Mouse (Mus musculus) skeletal muscle tissue, adult 2 months (tissue): ENCODE measurements around the gene Vav3.
"Not testable (repeated sequence)": the region's sequence is repeated elsewhere in the genome, so short reads cannot be mapped to it uniquely, and the experiment has no call there.

Source experiments
- DNase-seq: peaks from one replicate; pipeline ENCODE4 v3.0.0-alpha.2; 2012; ENCODE audit warnings: low read depth, low spot score

Gene Vav3

DNA sequence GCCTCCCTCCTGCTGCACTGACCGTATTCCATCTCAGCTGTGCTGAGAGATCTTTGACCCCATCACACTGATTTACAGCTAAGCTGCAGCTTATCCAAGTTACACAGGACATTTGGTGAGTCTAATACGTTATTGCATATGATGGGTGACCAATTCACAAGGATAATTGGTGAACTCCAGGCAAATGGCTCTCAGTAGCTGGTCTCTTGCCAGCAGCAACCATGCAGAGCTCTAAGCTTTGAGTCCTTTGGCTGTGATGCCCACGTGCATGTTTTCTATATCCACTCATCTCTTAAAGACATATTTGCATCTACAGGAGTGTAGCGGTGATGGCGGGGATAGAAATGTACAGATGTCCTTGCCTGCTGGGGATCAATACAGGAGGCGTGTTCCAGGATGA is 99.5 kb downstream of the Vav3 start:
- DNase-seq = no peak

GRCm38 (mm10) chr3:109444077-109444476 is 103.6 kb downstream of the Vav3 start:
- no peak for DNase-seq

DNA sequence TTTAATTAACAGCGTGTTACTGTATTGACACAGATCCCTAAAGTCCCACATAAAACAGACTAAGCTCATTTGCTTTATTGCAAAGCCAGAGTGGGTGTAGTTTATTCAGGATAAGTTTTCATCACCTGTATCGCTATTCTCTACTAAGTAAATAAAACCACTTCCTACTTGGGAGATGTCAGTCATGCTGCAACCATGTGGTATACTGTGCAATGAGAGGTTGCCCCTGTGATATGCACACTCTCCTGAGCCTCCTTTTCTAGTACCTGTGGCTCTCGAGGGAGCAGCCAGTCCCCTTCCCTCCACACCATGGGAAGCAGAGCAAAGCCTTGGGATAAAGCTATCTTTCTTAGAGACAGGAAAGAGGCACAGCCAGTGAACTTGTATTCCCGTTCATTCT is 106.5 kb downstream of the Vav3 start:
- DNase-seq = no peak

DNA sequence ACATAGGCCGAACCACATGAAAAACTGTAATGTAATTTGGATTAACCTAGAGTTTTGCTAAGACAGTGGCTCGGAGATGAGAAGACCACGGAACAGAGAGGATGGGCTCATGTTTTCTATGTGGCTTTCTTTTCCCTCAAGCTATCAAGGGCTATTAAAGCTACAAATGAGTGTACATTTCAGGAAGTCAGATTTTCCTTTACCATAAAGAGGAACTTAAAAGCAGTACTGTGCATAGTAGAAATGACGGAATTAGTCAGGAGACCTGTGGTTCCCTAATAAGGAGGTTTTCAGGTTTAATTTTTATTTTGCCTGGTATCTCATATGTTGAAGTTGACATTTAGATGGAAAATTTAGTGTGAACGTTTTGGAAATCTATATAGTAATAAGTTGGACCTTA is 107.8 kb downstream of the Vav3 start:
- DNase-seq = not testable (repeated sequence)

GRCm38 (mm10) chr3:109451966-109452365 is 111.5 kb downstream of the Vav3 start:
- no peak for DNase-seq

GRCm38 (mm10) chr3:109454633-109455032 is 114.2 kb downstream of the Vav3 start:
- no peak for DNase-seq

GRCm38 (mm10) chr3:109456340-109456739 is 115.9 kb downstream of the Vav3 start:
- DNase-seq = no peak

GRCm38 (mm10) chr3:109463684-109464083 is 123.2 kb downstream of the Vav3 start:
- DNase-seq = no peak

GRCm38 (mm10) chr3:109464600-109464999 is 124.1 kb downstream of the Vav3 start:
- no peak for DNase-seq

- no peak for DNase-seq
Observed at GRCm38 (mm10) chr3:109466541-109466940, 126.1 kb downstream of the Vav3 start.

GRCm38 (mm10) chr3:109467288-109467687 is 126.8 kb downstream of the Vav3 start:
- DNase-seq = no peak

DNA sequence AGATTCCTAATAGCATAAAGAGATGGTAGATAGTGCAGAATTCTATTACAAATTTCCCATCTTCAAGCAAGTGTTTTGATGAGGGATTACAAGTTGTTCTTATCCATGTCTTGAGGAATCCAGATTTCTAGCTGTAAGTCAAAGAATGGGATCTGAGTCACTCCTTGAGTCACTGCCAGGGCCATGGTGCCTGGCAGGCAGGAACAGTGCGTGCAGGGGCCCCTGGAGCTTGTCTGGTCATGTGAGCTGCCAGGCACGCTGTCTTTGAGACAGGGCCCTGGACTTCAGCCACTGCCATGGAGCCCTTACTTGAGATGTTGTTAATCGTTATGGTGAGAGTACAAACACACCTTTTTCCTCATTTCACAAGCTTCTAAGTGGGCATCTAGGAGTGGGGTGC is 129.0 kb downstream of the Vav3 start:
- no peak for DNase-seq

DNA sequence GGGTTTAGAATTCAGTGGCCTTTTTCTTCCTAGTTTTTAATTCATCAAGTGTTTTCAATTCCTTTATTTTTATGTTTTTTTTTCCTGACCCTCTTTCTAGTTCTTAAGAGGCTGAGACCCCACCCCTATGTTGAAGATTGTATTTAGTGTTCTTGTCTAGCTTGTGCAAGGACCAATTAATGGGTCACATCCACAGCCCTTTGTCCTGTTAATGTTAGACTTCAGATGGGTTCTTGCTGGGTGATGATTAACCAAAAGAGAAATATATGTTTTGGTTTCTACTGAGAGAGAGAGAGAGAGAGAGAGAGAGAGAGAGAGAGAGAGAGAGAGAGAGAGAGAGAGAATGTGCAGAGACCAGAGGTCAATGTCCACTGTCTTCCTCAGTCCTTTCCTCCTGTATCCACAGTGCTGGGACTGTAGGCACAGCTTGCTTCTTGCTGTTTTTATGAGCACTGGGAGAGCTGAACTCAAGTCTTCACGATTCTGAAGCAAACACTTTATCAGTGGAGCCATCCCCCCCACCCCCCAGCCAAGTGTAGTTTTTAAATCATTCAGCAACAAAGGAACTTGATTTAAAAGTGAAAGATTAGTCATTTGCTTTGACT is 130.3 kb downstream of the Vav3 start:
- no peak for DNase-seq

GRCm38 (mm10) chr3:109476521-109476920 is 136.1 kb downstream of the Vav3 start:
- peak; percentile 25 for DNase-seq

GRCm38 (mm10) chr3:109478297-109478696 is 137.8 kb downstream of the Vav3 start:
- DNase-seq = no peak

- DNase-seq = no peak
Observed at GRCm38 (mm10) chr3:109480625-109481024, 140.2 kb downstream of the Vav3 start.

GRCm38 (mm10) chr3:109486786-109487185 is 146.3 kb downstream of the Vav3 start:
- DNase-seq = no peak

DNA sequence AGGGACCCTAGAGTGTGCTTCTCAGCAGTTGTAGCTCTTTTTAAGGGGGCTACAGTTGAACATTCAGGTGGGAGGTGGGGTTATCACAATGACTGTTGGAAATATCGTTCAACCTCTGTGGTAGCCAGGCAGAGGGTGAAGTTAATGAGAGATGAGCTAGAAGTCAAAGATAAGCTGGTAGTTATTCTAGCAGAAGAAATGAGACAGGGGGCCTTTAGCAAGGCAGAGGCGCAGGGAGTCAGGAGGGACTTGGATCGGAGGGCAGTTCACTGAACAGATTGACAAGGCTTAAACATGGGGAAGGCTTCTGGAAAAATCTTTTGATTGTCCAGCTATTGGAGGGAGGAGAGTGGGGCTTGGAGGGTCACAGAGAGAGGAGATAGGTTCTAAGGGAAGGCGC is 147.4 kb downstream of the Vav3 start:
- DNase-seq = no peak

DNA sequence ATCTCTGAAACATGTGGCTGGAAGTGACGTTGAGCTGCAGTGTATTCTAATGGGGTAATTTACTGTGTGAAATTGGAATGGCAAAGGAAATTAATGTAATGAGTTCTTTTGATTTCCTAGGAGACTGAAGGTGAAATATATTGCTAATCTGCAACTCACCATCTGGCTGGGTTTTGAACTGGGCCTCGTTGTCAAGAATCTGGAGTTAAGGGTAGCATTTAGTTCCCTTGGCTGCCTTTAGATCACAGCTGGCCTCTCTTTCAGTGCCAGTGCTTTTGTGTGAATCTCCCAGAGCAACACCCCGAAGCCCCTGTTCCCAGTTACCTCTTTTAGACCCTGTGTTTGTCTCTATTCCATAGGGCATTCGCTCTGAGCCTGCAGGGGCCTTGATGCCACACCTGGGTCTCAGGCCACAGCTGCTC is 148.3 kb downstream of the Vav3 start:
- no peak for DNase-seq

GRCm38 (mm10) chr3:109490561-109491296 is 150.3 kb downstream of the Vav3 start:
- DNase-seq = no peak

DNA sequence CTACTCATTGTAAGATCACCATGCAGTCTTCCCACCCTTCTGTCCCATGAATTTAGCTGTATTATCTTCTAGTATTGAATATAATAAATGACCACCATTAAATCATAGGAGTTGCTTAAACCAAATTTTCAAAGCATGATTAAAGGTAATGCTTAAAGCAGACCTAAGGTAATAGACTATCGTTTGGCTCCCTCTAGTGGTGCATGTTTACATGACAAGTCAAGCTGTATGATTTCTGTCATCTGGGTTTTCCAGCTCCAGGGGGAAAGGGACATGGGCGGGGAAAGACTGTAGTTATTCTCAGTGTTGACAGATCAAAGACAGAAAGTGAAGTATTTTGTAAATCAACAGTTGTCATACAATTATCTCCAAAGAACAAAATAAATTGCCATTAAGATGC is 151.1 kb downstream of the Vav3 start:
- DNase-seq = peak; percentile 59

GRCm38 (mm10) chr3:109496461-109496860 is 156.0 kb downstream of the Vav3 start:
- DNase-seq = no peak

DNA sequence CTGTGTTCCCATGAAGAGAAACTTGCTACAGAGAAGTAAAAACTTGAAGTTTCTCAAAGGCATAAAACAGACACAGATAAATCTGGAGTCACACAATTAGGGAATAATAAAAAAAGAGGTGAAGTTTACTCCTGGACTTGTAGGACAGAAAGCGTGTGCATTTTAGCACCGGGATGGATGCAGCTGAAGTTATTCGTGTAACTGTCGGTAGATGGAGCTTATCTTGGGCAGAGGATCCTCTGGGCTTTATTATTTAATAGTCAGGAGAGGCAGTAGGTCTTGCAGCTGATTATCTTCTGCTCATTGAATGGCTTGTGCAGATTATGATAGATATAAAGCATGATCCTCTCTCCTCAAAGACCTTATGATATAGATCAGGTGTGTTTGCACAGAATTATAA is 156.6 kb downstream of the Vav3 start:
- DNase-seq = no peak
